Mouse (Mus musculus) MEL (cell line): ENCODE measurements around the gene Bcr. TPM values are rescaled to one million over a fixed set of nuclear protein-coding genes. Genes with fewer than 3 reads are reported as not detected.

Experiments
- DNase-seq: peaks from one replicate; pipeline ENCODE4 v3.0.0; 2011; ENCODE audit warnings: low read depth, low spot score
- H3K27ac ChIP-seq: 2 replicates; pipeline ENCODE4 v1.5.1; 2012; ENCODE audit warnings: low read depth, mild to moderate bottlenecking, control low read depth, low read length, moderate library complexity; ENCODE audit not compliant: control insufficient read depth
- H3K27me3 ChIP-seq, 2 experiments: fragments of 150-350 bp in 1 of 2; sonication (generic) in 1 of 2; 2 replicates each; pipeline ENCODE4 v1.6.1; 2012; ENCODE audit warnings: low read length in 2 of 2, mild to moderate bottlenecking in 2 of 2, improper control_type of control experiment in 1 of 2, moderate library complexity in 1 of 2; ENCODE audit not compliant: insufficient read depth in 2 of 2, control insufficient read depth in 1 of 2
- H3K36me3 ChIP-seq, 2 experiments: 2 replicates each; pipeline ENCODE4 v1.6.1; 2012 to 2014; ENCODE audit warnings: low read length in 2 of 2, improper control_type of control experiment in 1 of 2, inconsistent platforms in 1 of 2, mild to moderate bottlenecking in 1 of 2; ENCODE audit not compliant: insufficient read depth in 2 of 2, control insufficient read depth in 1 of 2
- H3K4me1 ChIP-seq, 2 experiments: fragments of 150-350 bp in 1 of 2; sonication (generic) in 1 of 2; 2 replicates each; pipeline ENCODE4 v1.6.1; 2012; ENCODE audit warnings: low read length in 2 of 2, improper control_type of control experiment in 1 of 2, mild to moderate bottlenecking in 1 of 2; ENCODE audit not compliant: insufficient read depth in 2 of 2, control insufficient read depth in 1 of 2
- H3K4me3 ChIP-seq, 2 experiments: fragments of 150-350 bp in 1 of 2; sonication (generic) in 1 of 2; 2 replicates each; pipeline ENCODE4 v1.5.1; 2012; ENCODE audit warnings: low read depth in 2 of 2, low read length in 2 of 2, mild to moderate bottlenecking in 2 of 2, moderate library complexity in 2 of 2, control low read depth in 1 of 2, improper control_type of control experiment in 1 of 2; ENCODE audit not compliant: control insufficient read depth in 1 of 2, insufficient read depth in 1 of 2
- H3K79me2 ChIP-seq: 2 replicates; pipeline ENCODE4 v1.6.1; 2012; ENCODE audit warnings: mild to moderate bottlenecking, low read length, moderate library complexity; ENCODE audit not compliant: control insufficient read depth, poor library complexity, insufficient read depth
- H3K9ac ChIP-seq: 2 replicates; pipeline ENCODE4 v1.6.1; 2012; ENCODE audit warnings: low read depth, mild to moderate bottlenecking, control low read depth, low read length, moderate library complexity; ENCODE audit not compliant: control insufficient read depth, poor library complexity, severe bottlenecking
- H3K9me3 ChIP-seq: fragments of 150-350 bp; sonication (generic); replicated peaks from 2 replicates; pipeline ENCODE4 v1.6.1; 2012; ENCODE audit warnings: mild to moderate bottlenecking, low read length, improper control_type of control experiment, moderate library complexity; ENCODE audit not compliant: insufficient read depth
- BHLHE40 ChIP-seq: IDR thresholded peaks from 2 replicates; pipeline ENCODE4 v1.6.1; 2012; ENCODE audit warnings: low read depth, mild to moderate bottlenecking, inconsistent platforms, low read length, improper control_type of control experiment, borderline replicate concordance
- CHD1 ChIP-seq: IDR thresholded peaks from 2 replicates; pipeline ENCODE4 v1.6.1; 2012; ENCODE audit warnings: low read depth, mild to moderate bottlenecking, inconsistent platforms, low read length, improper control_type of control experiment
- CHD2 ChIP-seq: IDR thresholded peaks from 2 replicates; pipeline ENCODE4 v1.6.1; 2011; ENCODE audit warnings: low read length, improper control_type of control experiment
- CTCF ChIP-seq, 3 experiments: IDR thresholded peaks in 2 of 3; conservative IDR thresholded peaks in 1 of 3; 2 replicates each; pipeline ENCODE4 v1.5.1; 2011 to 2012; ENCODE audit warnings: low read length in 3 of 3, low read depth in 2 of 3, mild to moderate bottlenecking in 2 of 3, improper control_type of control experiment in 1 of 3, inconsistent platforms in 1 of 3, mixed read lengths in 1 of 3, moderate library complexity in 1 of 3; ENCODE audit not compliant: control insufficient read depth in 1 of 3, insufficient read depth in 1 of 3, poor library complexity in 1 of 3, severe bottlenecking in 1 of 3
- E2F4 ChIP-seq: IDR thresholded peaks from 2 replicates; pipeline ENCODE4 v1.6.1; 2011; ENCODE audit warnings: low read depth, low read length, improper control_type of control experiment, borderline replicate concordance
- EP300 ChIP-seq, 2 experiments: IDR thresholded peaks; 2 replicates each; pipeline ENCODE4 v1.6.1; 2011; ENCODE audit warnings: improper control_type of control experiment in 2 of 2, low read length in 2 of 2, low read depth in 1 of 2, mild to moderate bottlenecking in 1 of 2
- GATA1 ChIP-seq: IDR thresholded peaks from 2 replicates; pipeline ENCODE4 v1.6.1; 2011; ENCODE audit warnings: low read depth, low read length, improper control_type of control experiment
- MAX ChIP-seq: IDR thresholded peaks from 2 replicates; pipeline ENCODE4 v1.6.1; 2011; ENCODE audit warnings: low read length, improper control_type of control experiment
- MAZ ChIP-seq: IDR thresholded peaks from 2 replicates; pipeline ENCODE4 v1.6.1; 2012; ENCODE audit warnings: low read depth, mild to moderate bottlenecking, inconsistent platforms, low read length, improper control_type of control experiment
- MYB ChIP-seq: IDR thresholded peaks from 2 replicates; pipeline ENCODE4 v1.6.1; 2011; ENCODE audit warnings: mild to moderate bottlenecking, low read depth, low read length, improper control_type of control experiment
- NELFE ChIP-seq: IDR thresholded peaks from 2 replicates; pipeline ENCODE4 v1.6.1; 2011; ENCODE audit warnings: low read depth, low read length, improper control_type of control experiment
- NRF1 ChIP-seq: IDR thresholded peaks from 2 replicates; pipeline ENCODE4 v1.6.1; 2014; ENCODE audit warnings: low read depth, mild to moderate bottlenecking, inconsistent platforms, low read length, improper control_type of control experiment, moderate library complexity; ENCODE audit not compliant: poor library complexity, insufficient read depth, severe bottlenecking
- POLR2A ChIP-seq, 2 experiments: IDR thresholded peaks; 2 replicates each; pipeline ENCODE4 v1.6.1; 2011 to 2012; ENCODE audit warnings: low read length in 2 of 2, mild to moderate bottlenecking in 2 of 2, control low read depth in 1 of 2, improper control_type of control experiment in 1 of 2, low read depth in 1 of 2, moderate library complexity in 1 of 2; ENCODE audit not compliant: control insufficient read depth in 1 of 2, insufficient read depth in 1 of 2, poor library complexity in 1 of 2
- POLR2AphosphoS2 ChIP-seq: IDR thresholded peaks from 2 replicates; pipeline ENCODE4 v1.6.1; 2011; ENCODE audit warnings: low read length, improper control_type of control experiment
- POLR2AphosphoS5 ChIP-seq: IDR thresholded peaks from 2 replicates; pipeline ENCODE4 v1.6.1; 2012; ENCODE audit warnings: low read depth, borderline replicate concordance, mild to moderate bottlenecking, inconsistent platforms, low read length, moderate library complexity, mixed read lengths
- RAD21 ChIP-seq: IDR thresholded peaks from 2 replicates; pipeline ENCODE4 v1.6.1; 2011; ENCODE audit warnings: mild to moderate bottlenecking, low read depth, low read length, improper control_type of control experiment
- SIN3A ChIP-seq: IDR thresholded peaks from 2 replicates; pipeline ENCODE4 v1.6.1; 2012; ENCODE audit warnings: low read length, improper control_type of control experiment, inconsistent platforms
- TAL1 ChIP-seq: IDR thresholded peaks from 2 replicates; pipeline ENCODE4 v1.6.1; 2012; ENCODE audit warnings: mild to moderate bottlenecking, inconsistent platforms, low read length, moderate library complexity, mixed read lengths
- TBP ChIP-seq: IDR thresholded peaks from 2 replicates; pipeline ENCODE4 v1.8.0; 2011; ENCODE audit warnings: low read depth, low read length, improper control_type of control experiment
- UBTF ChIP-seq: IDR thresholded peaks from 2 replicates; pipeline ENCODE4 v1.6.1; 2012; ENCODE audit warnings: low read depth, mild to moderate bottlenecking, inconsistent platforms, low read length, improper control_type of control experiment, moderate library complexity, borderline replicate concordance; ENCODE audit not compliant: insufficient read depth
- ZC3H11A ChIP-seq: IDR thresholded peaks from 2 replicates; pipeline ENCODE4 v1.6.1; 2012; ENCODE audit warnings: low read depth, mild to moderate bottlenecking, inconsistent platforms, low read length, improper control_type of control experiment
- ZKSCAN1 ChIP-seq: IDR thresholded peaks from 2 replicates; pipeline ENCODE4 v1.6.1; 2012; ENCODE audit warnings: low read depth, mild to moderate bottlenecking, inconsistent platforms, low read length, improper control_type of control experiment, moderate library complexity
- ZMIZ1 ChIP-seq: IDR thresholded peaks from 2 replicates; pipeline ENCODE4 v1.6.1; 2012; ENCODE audit warnings: low read depth, mild to moderate bottlenecking, inconsistent platforms, low read length, improper control_type of control experiment, moderate library complexity
- polyA plus RNA-seq, 2 experiments: library from polyadenylated mRNA; stranded (reverse) in 1 of 2; unstranded in 1 of 2; fragments of >175 nt in 1 of 2; fragments of >200 nt in 1 of 2; gene quantifications; 2 replicates each; pipeline versions ENCODE4 v1.2.1 to v1.2.4; 2012; ENCODE audit warnings: low replicate concordance in 2 of 2, low read depth in 1 of 2; ENCODE audit not compliant: insufficient read length in 2 of 2, insufficient read depth in 1 of 2, missing spikeins in 1 of 2
- total RNA-seq: library from RNA; depleted of rRNA; stranded (reverse); fragments of 300-350 nt; gene quantifications from 2 replicates; pipeline ENCODE4 v1.2.3, GENCODE M21; 2012

The Bcr gene
- total and polyA plus RNA-seq, 3 experiments: not detected

DNA sequence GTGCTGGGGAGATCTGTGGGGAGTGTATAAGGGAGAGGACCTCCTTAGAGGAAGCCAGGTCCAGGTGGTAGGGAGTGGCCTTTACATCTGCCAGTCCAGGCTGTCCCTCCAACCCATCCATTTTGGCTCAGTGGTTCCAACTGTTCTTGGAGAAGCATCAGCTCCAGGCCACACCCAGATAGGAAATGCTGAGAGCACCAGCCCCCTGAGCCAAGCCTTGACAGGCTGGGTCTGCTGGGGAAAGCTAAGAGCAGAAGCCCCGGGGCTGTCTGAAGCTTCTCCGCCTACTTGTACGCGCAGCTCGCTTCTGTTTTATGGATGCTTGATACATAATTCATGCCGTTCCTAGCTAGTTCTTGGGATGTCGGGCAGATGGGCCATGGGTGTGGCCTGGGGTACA lies 39.9 kb downstream of the Bcr start:
- H3K27me3 ChIP-seq: no peaks in the 10 kb centered on the region
- no peaks in the 10 kb centered on the region for H3K4me1 ChIP-seq
- TF ChIP-seq CHD2: no peak
- TF ChIP-seq TAL1: no peak
- no peak for TF ChIP-seq MYB
- TF ChIP-seq BHLHE40: no peak
- TF ChIP-seq NRF1: no peak
- TF ChIP-seq E2F4: no peak
- TF ChIP-seq UBTF: no peak
- no peak for TF ChIP-seq ZMIZ1
- no peak for TF ChIP-seq RAD21
- no peaks in the 10 kb centered on the region for H3K79me2 ChIP-seq
- H3K4me3 ChIP-seq: no peak overlapping the region
- no peaks in the 10 kb centered on the region for H3K36me3 ChIP-seq
- no peak overlapping the region for H3K27ac ChIP-seq
- no peak for DNase-seq
- H3K9ac ChIP-seq: no peak overlapping the region
- H3K9me3 ChIP-seq: no peaks in the 10 kb centered on the region

DNA sequence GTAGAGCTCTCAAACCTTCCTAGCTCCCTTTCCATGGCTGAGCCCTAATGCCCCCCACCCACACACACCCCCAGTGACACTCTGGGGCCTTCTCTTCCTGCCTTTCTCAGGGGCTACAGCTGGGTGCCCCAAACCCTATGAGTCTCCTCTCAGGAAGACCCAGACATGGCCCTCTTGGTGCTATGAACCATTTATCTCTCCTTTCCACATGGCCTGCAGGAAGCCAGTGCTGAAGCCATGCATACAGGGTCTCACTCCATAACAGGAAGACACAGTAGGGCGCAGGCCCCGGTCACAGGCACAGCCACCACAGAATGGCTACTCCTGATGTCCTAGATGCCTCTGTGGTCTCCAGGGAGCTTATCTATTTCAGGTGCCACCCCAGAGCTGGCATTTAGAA lies 43.1 kb downstream of the Bcr start:
- no peaks in the 10 kb centered on the region for H3K79me2 ChIP-seq
- H3K27me3 ChIP-seq: no peaks in the 10 kb centered on the region
- no peak for DNase-seq
- H3K9me3 ChIP-seq: no peaks in the 10 kb centered on the region
- no peaks in the 10 kb centered on the region for H3K36me3 ChIP-seq
- no peak overlapping the region for H3K9ac ChIP-seq
- H3K27ac ChIP-seq: no peak overlapping the region
- no peaks in the 10 kb centered on the region for H3K4me1 ChIP-seq
- no peak for TF ChIP-seq NELFE
- TF ChIP-seq CTCF (IDR thresholded peaks at IDR 0.05 in 2 of 3, conservative IDR thresholded peaks at IDR 0.05 in 1 of 3; ENCODE audit: control insufficient read depth in 1 of 3, insufficient read depth in 1 of 3, low read depth in 2 of 3, low read length in 3 of 3, poor library complexity in 1 of 3, severe bottlenecking in 1 of 3): no peak
- no peak for TF ChIP-seq ZMIZ1
- TF ChIP-seq SIN3A: no peak
- no peak for TF ChIP-seq ZC3H11A
- TF ChIP-seq EP300 (IDR thresholded peaks at IDR 0.05; ENCODE audit: low read depth in 1 of 2, low read length in 2 of 2): no peak
- no peak for TF ChIP-seq POLR2AphosphoS5
- TF ChIP-seq POLR2AphosphoS2: no peak
- TF ChIP-seq MAZ: no peak
- TF ChIP-seq ZKSCAN1: no peak
- no peak for TF ChIP-seq CHD1
- no peak for TF ChIP-seq GATA1
- no peak for TF ChIP-seq MAX
- TF ChIP-seq POLR2A (IDR thresholded peaks at IDR 0.05; ENCODE audit: control insufficient read depth in 1 of 2, insufficient read depth in 1 of 2, low read depth in 1 of 2, low read length in 2 of 2, poor library complexity in 1 of 2): no peak
- TF ChIP-seq TBP: no peak
- no peak for TF ChIP-seq NRF1
- no peak for TF ChIP-seq MYB
- TF ChIP-seq TAL1: no peak
- TF ChIP-seq BHLHE40: no peak
- TF ChIP-seq, all 39 proteins: peak for 0
- H3K4me3 ChIP-seq: no peak overlapping the region
